Mouse (Mus musculus): Measurements from ENCODE around the gene Cdip1.
"Not testable (repeated sequence)": the region's sequence is repeated elsewhere in the genome, so short reads cannot be mapped to it uniquely, and the experiment has no call there.

The Cdip1 gene

DNA sequence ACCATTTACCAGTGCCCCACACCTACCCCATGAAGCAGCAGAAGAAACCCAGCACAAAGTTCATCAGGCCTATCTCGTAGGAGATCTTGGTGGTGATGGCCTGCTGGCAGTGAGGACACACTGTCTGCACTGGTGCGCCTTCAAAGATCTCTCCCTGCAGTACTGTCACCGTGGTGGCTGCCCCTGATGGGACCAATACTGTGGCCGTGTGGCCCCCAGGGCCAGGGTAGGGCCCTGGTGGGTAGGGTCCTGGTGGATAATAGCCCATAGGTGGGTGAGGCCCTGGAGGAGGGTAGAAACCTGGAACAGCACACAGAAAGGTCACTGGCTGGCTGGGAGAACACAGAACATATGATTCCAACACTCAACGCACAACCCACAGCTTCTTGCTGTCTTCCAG lies 21.4 kb downstream of the Cdip1 start:
- DNase-seq, result no peak

DNA sequence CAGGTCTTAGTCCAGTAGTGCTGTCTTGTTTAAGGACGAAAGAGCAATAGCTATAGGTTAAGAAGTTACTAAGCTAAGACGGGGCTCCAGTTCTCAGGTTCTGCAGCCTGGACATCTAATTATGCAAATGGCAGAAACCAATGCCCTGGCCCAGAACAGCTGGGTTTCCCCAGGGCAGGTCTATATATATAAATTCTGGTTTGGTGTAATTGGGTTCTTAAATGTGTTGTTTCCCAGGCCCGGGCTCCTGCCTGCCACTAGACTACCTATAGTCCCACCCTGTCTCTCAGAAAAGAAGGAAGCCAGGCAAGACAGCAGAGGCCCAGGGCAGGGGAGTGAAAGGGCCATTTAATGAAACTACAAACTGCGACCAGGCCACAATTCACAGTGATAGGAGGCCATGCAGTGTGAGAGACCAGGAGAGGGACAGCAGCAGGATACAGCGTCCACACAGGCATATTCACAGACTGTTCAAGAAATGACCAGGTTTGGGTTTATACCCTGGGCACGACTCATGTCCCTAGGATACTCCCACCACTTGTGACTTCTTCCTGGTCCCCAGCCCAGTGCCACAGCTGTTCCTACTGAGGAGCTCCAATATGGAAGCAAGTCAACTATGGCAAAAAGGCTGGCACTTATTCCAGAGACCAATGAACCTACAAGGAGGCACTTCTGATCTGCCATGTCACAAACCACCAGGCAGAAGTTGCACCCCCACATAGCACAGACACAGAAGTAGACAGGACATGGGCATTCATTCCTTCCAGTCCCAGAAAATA lies 22.9 kb downstream of the Cdip1 start:
- DNase-seq, result no peak

DNA sequence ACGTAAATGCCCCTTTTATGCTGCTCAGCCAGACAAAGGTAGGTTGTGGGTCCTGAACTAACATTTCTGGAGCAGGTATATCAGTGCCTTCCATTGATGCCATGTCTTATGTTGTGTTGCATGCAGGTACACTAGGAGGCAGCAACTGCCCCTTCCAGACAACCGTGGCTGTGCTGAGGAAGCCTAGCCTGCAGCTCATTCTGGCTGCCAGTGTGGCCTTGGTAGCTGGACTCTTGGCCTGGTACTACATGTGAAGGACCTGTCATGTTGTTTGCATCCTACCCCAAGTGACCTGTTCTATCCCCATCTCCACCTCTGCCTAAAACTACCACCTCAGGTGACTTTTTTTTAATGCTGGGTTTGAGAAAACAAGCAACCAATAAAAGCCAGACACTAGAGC lies 24.2 kb downstream of the Cdip1 start:
- DNase-seq, result no peak

DNA sequence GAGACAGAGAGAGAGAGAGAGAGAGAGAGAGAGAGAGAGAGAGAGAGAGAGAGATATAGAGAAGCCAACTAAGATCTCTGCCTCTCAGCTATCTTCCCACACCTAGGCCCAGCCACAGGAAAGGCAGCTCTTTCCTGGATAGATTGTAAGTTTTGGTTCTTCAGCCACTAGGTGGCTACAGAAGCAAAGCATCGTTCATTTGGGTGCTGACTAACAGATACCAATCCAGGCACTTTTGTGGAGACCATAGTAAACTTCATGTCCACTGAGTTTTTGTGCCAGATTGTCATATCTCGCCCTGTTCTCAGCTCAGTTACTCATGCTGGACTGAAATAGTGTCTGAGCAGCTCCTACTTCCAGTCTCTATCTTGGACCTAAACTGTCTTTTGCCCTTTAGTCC lies 26.8 kb downstream of the Cdip1 start:
- DNase-seq, result peak; percentile 62

DNA sequence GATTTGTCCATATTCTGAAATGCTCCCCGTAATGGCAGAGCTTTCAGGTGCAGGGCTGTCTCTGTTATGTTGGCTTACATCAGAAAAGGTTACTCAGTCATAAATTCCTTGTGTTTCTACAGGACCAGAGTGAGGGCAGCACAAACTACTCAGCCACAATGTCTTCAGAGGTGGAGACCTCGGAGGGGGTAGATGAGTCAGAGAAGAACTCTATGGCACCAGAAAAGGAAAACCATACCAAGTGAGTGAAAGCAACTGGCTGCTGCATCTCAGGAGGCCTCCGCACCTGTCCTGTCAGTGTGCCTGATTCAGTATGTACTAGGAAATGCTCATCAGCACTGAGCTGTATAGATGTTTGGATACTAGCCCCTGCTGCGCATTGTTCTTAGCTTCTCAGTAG lies 27.7 kb downstream of the Cdip1 start:
- DNase-seq, result no peak

DNA sequence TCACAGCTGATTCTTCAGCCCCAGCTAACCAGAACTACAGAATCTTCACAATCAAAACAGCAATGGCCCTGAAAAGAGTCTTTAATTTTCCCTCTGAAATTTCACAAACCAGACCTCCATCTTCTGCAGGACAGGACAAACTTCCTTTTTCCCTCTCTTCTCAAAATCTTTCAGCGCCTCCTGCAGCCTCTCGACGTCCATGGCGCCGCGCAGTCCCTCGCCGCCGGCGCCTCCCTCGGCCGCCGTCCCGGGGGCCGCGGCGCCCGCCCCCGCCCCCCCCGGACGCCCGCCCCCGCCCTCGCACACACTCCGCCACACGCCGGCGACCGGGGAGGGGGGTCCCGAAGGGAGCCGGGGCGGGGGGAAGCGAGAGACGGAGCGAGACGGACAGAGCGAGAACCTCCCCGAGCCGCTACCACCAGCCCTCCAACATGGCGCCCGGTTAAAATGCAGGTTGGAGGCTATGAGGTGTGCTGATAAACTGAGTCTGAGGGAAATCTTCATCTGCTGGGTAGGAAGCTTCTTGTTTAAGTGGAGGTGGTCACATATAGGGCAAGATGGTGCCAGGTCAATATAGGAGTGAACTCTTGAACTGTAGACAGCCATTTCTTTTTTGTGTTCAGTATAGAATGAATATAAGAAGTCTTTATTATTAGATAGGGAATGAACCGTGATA lies 33.3 kb downstream of the Cdip1 start:
- not testable (repeated sequence) for DNase-seq

DNA sequence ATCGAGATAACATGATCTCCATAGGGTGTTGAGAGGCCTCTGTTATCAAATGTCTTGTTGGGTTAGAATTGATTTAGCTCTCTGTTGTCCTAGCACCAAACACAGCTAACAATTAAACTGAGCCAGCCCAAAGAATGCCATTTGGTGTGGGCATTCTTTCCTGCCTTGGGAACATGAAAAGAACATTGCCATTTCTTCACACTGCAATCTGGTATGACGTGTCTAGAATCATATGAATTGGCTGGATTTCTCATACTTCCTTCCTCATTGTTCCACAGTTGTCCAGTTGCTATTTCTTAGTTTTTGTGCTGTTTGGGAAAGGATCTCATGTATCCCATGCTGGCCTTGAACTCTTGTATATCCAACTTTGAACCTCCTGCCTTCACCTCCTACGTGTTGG lies 36.0 kb downstream of the Cdip1 start:
- DNase-seq, result no peak

DNA sequence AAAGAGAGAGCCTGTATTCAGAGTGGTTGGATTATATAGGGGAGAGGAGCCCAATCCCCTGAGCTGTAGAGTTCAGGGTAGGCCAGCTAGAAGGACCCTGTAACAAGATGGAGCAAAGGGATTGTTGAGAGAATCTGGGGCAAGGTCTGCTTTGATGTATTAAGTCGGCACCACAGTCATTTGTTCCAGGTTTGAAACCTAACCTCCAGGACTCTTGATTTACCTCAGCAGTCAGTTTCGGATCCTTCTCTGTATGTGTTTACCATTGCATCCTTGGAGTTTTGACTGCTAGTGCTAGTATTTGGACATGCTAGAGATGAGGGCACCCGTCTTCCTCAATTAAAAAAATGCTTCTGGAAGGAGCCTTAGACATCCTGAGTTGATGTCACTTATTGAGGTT lies 37.9 kb downstream of the Cdip1 start:
- DNase-seq, result no peak

DNA sequence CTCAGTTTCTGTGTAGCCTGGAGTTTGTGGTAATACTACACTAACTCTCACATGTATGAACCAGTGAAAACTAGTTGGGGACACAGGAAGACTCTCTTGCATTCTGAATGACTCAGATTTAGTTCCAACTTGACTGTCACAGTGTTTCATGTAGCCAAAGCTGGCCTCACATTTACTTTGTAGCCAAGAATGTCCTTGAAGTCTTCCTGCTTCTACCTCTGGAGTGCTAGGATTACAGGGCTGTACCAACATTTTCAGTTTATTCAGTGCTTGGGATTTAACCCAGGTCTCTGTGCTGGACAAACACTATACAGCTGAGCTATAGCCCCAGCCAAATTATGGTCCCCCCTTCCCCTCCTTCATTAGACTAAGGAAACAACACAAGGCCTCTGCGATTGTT lies 47.9 kb downstream of the Cdip1 start:
- DNase-seq, result no peak

DNA sequence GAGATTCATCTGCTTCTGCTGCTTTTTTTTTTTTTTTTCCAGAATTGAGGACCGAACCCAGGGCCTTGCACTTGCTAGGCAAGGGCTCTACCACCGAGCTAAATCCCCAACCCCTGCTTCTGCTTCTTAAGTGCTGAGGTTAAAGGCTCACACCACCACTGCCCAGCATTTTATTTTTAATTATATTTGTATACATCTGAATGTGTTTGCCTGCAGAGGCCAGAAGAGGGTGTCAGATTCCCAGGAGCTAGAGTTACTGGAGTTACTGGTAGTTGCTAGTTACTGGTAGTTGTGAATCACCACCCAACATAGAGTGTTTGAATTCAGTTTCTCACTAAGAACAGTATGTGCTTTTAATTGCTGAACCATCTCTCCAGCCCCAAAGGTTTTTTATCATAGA lies 50.1 kb downstream of the Cdip1 start:
- no peak for DNase-seq

DNA sequence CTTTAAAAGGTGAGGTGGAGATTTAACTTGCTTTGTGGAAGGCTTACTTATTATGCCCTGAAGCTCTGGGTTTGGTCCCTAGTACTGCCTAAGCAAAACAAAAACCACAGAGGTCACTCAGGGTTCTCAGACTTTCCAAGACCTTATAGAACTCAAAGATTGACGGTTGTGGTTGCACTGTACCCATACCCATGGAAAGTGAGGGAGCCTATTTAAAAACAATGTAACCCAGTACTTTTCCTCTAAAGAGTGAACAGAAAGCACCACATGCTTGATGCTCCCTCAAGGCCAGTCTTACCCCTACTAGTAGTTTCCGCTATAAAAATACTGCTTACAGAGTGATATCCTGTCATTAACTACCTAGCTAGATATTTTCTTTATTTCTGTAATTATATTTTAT lies 53.8 kb downstream of the Cdip1 start:
- no peak for DNase-seq

DNA sequence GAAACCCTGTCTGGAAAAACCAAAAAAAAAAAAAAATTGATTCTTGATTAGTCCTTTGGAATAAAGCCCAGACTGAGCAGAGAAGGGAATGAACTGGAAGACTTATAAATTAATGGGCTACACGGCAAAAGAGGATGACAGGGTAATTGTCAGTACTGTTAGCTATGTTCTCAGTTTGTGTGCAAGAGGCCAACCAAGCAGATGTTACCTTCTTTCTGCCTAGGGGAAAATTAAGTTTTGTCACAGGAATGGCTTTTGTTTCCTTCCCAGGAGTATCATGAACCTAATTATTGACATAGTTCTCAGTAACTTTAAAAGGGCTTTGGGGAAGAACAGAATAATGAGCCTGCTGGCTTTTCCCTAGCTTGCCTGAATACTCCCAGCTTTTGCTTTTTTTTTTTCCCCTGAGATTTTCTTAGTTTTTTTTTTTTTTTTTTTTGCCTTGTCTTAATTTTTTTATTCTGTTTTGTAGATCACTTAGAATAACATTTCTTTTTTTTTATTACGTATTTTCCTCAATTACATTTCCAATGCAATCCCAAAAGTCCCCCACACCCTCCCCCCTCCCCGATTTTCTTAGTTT lies 59.2 kb downstream of the Cdip1 start:
- no peak for DNase-seq

DNA sequence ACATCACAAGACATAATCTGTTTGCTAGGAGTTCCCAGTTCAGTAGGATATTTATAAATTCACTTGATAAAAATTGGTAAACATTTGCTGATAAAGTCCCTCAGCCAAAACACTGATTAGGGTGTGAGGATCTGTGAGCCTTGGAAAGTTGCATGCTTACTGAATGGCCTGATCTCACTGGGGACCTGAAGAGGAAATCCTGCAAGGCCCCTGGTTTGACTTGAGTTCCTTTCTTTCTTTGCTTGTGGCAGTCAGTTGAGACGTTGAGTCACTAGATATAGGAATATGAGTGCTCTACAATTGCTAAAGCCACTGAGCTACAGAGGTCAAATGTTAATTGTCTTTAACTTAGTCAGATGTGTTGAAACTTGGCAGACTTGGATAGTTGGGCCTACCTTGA lies 62.1 kb downstream of the Cdip1 start:
- no peak for DNase-seq

DNA sequence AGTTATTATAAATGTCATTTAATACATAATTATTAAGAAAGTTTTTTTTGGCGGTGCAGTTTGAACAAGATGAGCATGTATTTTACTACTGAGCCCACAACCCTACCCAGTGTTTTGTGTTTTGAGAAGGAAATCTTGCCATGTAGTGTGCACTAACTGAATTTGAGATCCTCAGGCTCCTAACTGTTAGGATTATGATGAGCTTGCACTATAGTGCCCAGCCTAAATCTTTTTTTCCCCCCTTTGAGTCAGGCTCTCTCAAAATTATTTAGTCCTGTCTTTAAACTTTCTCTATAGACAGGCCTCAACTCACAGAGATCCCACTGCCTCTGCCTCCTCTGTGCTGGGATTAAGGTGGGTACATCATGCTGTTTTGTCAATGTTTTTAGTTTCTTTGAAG lies 62.6 kb downstream of the Cdip1 start:
- no peak for DNase-seq

DNA sequence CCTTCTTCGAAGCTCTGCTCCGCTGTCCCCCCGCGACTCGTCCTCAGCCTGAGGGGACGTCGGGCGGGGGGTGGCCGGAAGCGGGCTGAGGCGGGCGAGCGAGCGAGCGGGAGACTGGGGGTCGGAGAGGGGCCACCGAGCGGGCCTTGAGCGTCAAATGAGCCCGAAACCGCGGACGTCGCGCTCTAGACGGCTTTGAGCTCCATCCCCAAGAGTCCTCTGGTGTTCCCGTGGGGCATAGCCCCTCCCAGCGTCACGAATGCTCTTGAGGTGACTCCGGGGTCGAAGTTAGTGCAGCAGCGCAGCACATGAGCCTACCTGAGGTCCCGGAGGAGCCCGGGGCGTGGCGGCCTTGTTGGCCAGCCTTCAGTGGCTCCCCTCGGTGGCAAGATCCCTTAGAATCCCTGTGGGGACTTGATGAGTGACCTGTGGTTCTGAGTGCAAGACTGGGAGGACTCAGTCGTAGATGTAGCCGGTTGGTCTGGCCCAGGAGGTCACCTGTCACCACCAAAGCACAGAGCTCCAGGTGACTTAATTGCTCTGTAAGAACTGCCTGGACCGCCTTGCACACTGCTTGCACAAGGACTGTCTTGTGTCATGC lies 63.5 kb downstream of the Cdip1 start:
- peak; percentile 24 for DNase-seq

DNA sequence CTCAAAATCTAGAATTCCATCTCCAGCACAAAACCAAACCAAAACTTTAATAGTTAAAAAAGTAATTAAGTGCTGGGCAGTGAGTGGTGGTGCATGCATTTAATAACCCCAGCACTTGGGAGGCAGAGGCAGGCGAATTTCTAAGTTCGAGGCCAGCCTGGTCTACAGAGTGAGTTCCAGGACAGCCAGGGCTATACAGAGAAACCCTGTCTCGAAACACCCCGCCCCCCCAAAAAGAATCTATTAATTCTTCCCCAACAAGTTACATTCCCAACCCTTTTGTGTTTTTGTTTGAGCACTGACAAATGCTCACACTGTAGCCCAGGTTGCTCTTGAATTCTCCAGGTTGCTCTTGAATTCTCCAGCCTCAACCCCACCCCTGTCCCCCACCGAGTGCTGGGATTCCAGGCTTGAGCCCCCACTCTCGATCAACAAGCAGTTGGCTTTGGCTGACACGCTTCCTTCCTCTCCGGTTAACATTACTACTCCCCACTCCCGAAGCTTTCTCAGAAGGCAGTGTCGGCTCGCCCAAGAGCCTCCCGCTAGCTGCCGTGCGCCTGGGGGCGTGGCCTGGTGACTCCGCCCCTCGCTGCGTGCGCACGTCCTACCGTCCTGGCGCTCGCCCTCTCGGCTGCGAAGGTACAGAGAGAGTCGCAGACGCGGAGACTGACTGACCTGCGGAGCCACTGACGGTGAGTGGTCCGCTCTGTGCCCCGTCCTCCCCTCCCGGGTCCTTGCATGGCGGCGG lies 64.1 kb downstream of the Cdip1 start, which contains the start of gene Hmox2:
Gene Hmox2 (plus strand): TSS at position 582 of the 748 bp plus-strand sequence.
- DNase-seq, result peak; percentile 93

DNA sequence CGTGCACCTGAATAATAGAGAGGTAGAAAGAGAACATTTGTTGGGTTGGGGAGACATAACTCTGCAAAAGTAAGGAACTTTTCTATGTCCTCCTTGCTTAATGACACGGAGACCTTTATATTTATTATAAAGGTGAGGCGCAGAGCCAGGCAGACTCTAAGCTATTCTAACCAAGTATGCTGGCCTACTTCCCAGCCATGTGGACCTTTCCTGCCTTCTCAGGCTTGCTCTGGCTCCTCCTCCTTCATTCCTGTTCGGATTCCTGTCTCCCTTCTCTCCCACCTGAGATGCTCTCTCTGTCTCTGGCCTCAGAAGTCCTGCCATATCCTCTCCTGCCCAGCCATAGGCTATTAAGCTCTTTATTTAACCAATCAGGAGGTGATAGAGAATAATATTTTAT lies 64.8 kb downstream of the Cdip1 start:
- no peak for DNase-seq

DNA sequence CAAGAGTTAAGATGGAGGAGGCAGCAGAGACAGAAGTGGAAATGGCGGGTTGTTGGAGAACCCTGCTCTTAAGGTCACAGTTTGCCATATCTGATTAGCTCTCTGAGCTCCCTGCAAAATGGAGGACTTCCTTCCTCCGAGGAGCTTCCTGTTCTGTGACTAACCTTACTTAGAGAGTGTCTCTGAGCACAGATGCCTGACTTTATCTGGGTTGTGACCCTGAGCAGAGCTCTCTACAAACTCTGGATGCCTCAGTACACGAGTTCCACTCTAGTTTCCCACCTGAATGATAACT lies 67.2 kb downstream of the Cdip1 start:
- DNase-seq, result no peak

DNA sequence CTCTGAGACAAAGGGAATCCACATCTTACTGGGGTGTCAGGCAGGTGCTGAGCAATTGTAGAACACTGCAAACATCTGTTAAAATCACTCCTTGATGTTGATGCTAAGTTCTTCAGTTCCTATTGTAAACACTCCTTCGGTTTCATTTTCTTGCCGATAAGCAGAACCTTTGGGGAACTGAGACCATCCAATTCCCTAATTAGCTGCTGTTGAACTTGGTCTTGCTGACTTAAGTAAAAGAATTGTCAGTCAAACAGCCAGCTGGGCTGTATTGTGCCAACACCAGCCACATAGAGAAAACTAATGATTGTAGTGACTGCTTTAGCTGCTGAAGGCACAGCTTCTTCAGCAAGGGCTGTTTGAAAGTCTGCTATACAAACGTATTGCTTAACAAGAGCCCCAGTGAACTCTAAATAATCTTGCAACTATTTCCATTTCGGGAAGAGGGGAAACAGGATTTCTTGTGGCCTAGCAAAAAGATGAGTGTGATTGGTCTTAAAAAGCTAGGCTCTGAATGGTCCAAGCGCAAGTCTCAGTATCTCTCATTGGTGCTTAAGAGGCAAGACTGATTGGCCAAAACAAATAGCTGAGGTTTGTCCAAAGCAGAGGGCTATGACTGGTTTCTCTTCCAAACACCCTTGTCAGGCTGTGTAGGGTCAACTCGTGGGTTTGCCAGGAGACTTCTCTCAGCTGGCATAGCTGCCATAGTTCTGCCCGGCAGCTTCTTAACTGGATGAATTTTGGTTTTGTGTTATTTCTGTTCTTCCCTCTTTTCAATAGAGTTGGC lies 67.8 kb downstream of the Cdip1 start:
- DNase-seq, result no peak

DNA sequence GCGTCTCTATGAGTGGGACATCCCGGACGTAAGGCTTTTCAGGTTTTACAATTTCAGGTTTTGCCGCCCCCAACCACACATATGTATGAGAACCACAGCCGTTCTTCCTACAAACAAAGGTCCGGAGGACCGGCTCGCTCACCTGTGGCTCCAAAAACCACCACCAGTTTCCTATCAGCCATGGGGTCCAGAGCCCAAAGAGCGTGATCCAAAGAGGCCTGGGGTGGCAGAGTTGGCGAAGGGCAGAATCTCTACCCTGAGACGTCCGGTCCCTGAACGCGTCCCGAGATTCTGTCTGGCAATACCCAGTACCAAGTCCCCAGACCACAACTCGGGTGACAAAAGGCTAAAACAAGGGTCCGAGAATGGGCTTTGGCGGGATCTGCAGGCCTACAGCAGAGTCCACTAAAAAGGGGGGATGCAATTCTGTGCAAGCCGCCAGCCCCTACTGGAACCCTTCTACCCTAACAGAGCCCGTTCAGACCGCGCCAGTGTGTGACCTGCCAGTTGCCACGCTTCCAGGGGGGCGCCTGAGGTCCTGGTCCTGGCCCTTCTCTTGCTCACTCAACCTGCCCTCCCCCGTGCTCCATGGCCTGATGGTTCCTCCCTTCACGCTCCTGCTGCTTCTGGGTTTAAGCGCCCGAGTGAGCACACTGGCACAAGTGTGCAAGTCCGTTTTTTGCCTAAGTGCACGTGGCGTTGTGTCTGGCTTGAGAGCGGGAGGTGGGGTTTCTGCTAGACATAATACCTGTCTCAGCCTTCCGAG lies 71.2 kb downstream of the Cdip1 start, which contains the start of gene Nmral1:
Gene Nmral1 (minus strand): TSS at position 604 of the 766 bp plus-strand sequence.
- DNase-seq, result peak; percentile 56

DNA sequence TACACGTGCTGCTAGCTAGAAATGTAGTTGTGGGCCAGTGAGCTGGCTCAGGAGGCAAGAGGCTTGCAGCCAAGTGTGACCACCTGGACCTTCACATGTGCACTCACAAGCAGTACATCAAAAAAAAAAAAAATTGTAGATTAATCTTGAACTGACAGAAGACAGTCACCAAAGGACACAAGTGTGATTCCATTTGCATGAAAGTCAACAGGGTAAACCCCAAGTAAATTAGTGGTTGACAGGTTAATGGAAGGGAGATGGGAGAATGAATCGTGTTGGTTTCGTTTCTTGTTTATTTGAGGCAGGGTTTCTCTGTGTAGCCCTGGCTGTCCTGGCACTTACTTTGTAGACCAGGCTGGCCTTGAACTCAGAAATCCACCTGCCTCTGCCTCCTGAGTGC lies 72.2 kb downstream of the Cdip1 start:
- no peak for DNase-seq
